Mouse (Mus musculus): ENCODE results near the gene Cldn34c2. TPM values are rescaled to one million over a fixed set of nuclear protein-coding genes. Genes with fewer than 3 reads are reported as not detected.
"Not testable (repeated sequence)": the region's sequence is repeated elsewhere in the genome, so short reads cannot be mapped to it uniquely, and the experiment has no call there.

Cldn34c2 gene
- under 1 TPM in 1 of 2 experiments, not detected in 1; 0.43 TPM for total RNA-seq (2021)
- not detected in 2 replicates for polyA plus RNA-seq (2012; rRNA removed)
- long read RNA-seq, result 0 reads

- H3K36me3 ChIP-seq (ENCODE audit: control insufficient read depth, insufficient read depth, low read length); intact Hi-C loops (cut with DNase I); H3K27me3 ChIP-seq (ENCODE audit: control insufficient read depth, insufficient read depth, low read length): not testable (repeated sequence)
These were observed at the start of gene Cldn34c2 for GRCm38 (mm10) chrX:123581400-123581799. Cldn34c2 (plus strand) TSS chrX:123581700.

GRCm38 (mm10) chrX:123551378-123551777, 30.1 kb upstream of the Cldn34c2 start:
- H3K79me2 ChIP-seq (replicated peaks; ENCODE audit: control insufficient read depth, insufficient read depth, low read length); H3K36me3 ChIP-seq (ENCODE audit: control insufficient read depth, insufficient read depth, low read length); H3K9ac ChIP-seq (ENCODE audit: low read depth, low read length); H3K4me3 ChIP-seq; intact Hi-C loops (cut with DNase I); H3K4me1 ChIP-seq (ENCODE audit: control insufficient read depth, insufficient read depth, low read length); H3K27ac ChIP-seq; H3K27me3 ChIP-seq (ENCODE audit: control insufficient read depth, insufficient read depth, low read length): not testable (repeated sequence)
- WGBS, result 83% methylated on average over 13 of the region's 13 CpGs
- DNase-seq, result peak in 1 of 2 experiments; percentile 12

More at GRCm38 (mm10) chrX:123581400-123581799, at the start of gene Cldn34c2:
- not testable (repeated sequence) for H3K9ac ChIP-seq (ENCODE audit: low read depth, low read length); H3K27ac ChIP-seq; DNase-seq; H3K4me1 ChIP-seq (ENCODE audit: control insufficient read depth, insufficient read depth, low read length); H3K79me2 ChIP-seq (replicated peaks; ENCODE audit: control insufficient read depth, insufficient read depth, low read length); H3K4me3 ChIP-seq

GRCm38 (mm10) chrX:123612158-123612828, 30.8 kb downstream of the Cldn34c2 start:
- H3K27me3 ChIP-seq (ENCODE audit: control insufficient read depth, insufficient read depth, low read length); H3K9ac ChIP-seq (ENCODE audit: low read depth, low read length); H3K27ac ChIP-seq; H3K79me2 ChIP-seq (replicated peaks; ENCODE audit: control insufficient read depth, insufficient read depth, low read length); H3K4me1 ChIP-seq (ENCODE audit: control insufficient read depth, insufficient read depth, low read length); intact Hi-C loops (cut with DNase I); H3K36me3 ChIP-seq (ENCODE audit: control insufficient read depth, insufficient read depth, low read length); H3K4me3 ChIP-seq: not testable (repeated sequence)
- peak; percentile 21 to 29 for DNase-seq
- WGBS, result 70% methylated on average over 9 of the region's 12 CpGs

Other genes with a start within 250 kb of the Cldn34c2 start
- gene Gm17467, start 123.1 kb downstream of the Cldn34c2 start, total RNA-seq (2021), result not detected
- gene Gm17467, start 123.1 kb downstream of the Cldn34c2 start, polyA plus RNA-seq (2012; rRNA removed), result not detected in 2 replicates
- not detected for gene Cldn34c3, start 212.0 kb downstream of the Cldn34c2 start, total RNA-seq (2021)
- gene Cldn34c3, start 212.0 kb downstream of the Cldn34c2 start, polyA plus RNA-seq (2012; rRNA removed), result not detected in 2 replicates